Mouse (Mus musculus): ENCODE measurements around the gene Bid. TPM values are rescaled to one million over a fixed set of nuclear protein-coding genes. Genes with fewer than 3 reads are reported as not detected.
"Not testable (repeated sequence)": the region's sequence is repeated elsewhere in the genome, so short reads cannot be mapped to it uniquely, and the experiment has no call there.

Gene Bid
- polyA plus RNA-seq, 1 experiment from 2014 or later: 8.4 TPM

DNA sequence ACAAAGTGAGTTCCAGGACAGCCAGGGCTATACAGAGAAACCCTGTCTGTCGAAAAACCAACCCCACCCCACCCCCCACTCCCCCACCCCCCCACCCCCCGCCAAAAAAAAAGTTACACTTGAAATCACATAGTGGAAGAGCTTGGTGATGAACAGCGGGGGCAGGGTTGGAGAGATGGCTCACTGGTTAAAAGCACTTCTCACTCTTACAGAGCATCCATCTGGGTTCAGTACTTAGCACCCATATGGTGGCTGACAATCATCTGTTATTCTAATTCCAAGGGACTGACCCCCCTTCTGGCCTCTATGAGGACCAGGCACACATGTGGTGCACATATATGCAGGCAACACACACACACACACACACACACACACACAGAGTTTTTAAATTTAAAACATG lies 1.3 kb upstream of the Bid start:
- H3K36me3 ChIP-seq (ENCODE audit: insufficient read depth, low read length): no peaks in the 10 kb centered on the region
- H3K27me3 ChIP-seq (replicated peaks; ENCODE audit: insufficient read depth, low read length): no peaks in the 10 kb centered on the region
- H3K4me1 ChIP-seq (ENCODE audit: insufficient read depth, low read depth, low read length): peaks cover 8% of the 10 kb centered on the region; the same call in 1 of the 2 replicates
- H3K4me3 ChIP-seq (ENCODE audit: low read depth, low read length): no peak overlapping the region
- no peak overlapping the region for H3K4me2 ChIP-seq (replicated peaks; ENCODE audit: low read depth, low read length)
- no peak for TF ChIP-seq EP300 (IDR thresholded peaks at IDR 0.05)
- no peak for TF ChIP-seq CTCF (IDR thresholded peaks at IDR 0.05)
- no peak overlapping the region for H3K9ac ChIP-seq (replicated peaks; ENCODE audit: low read depth)
- no peak overlapping the region for H3K27ac ChIP-seq (ENCODE audit: low read length)
- H3K9me3 ChIP-seq (ENCODE audit: low read length): no peaks in the 10 kb centered on the region
- ATAC-seq: no peak
- DNase-seq (ENCODE audit: low spot score): no peak
- 83% methylated on average over 2 of the region's 3 CpGs for whole genome bisulfite sequencing

DNA sequence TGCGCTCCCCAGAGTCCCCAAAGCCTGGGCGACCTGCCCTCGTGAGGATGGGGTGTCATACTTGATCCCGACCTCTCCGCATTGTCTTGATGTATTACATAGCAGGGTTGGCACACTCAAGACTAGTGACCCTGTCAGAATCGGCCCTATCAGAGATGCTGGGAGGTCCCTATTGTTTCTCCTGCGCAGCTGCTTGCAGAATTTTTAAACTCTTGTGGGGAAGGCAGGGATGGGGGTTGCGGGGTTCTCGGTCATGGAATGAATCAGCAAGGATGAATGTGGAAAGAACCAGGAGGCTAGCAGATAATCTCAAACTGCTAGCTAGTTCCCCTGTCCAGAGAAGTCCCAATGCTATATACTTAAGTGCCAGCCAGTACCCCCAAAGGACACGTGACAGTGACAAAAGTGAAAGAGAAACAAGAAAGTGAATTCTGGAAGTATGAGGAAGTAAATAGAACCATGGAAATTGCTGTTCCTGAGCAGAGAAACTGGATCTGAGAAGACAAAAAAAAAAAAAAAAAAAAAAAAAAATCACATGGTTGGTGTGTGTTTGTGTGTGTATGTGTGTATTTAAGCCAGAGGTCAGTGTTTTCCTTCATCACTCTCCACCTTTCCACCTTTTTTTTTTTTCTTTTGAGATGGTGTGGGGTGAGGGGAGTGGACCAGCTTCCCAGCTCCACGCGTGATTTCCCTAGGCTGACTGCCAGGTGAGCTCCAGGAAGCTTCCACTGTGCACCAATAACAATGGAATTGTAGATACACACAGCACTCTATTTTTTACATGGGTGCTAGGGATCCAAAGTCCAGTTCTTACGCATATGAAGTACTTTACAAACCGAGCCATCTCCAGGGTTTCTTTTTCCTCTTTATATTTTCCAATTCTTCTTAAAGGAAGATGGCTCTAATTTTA lies 574 bp upstream of the Bid start:
- H3K9ac ChIP-seq (replicated peaks; ENCODE audit: low read depth): 0 out of 2 replicates have a peak overlapping the region, but pooled peaks have one; percentile 32
- not testable (repeated sequence) for H3K9me3 ChIP-seq (ENCODE audit: low read length); H3K36me3 ChIP-seq (ENCODE audit: insufficient read depth, low read length); H3K27ac ChIP-seq (ENCODE audit: low read length); H3K27me3 ChIP-seq (replicated peaks; ENCODE audit: insufficient read depth, low read length); H3K4me1 ChIP-seq (ENCODE audit: insufficient read depth, low read depth, low read length)
- peak overlapping the region; percentile 55 for H3K4me3 ChIP-seq (ENCODE audit: low read depth, low read length)
- WGBS: 20% methylated on average over 10 of the region's 14 CpGs
- peak; percentile 46 for DNase-seq (ENCODE audit: low spot score)
- peak overlapping the region; percentile 96 for H3K4me2 ChIP-seq (replicated peaks; ENCODE audit: low read depth, low read length)
- ATAC-seq: peak; percentile 50

DNA sequence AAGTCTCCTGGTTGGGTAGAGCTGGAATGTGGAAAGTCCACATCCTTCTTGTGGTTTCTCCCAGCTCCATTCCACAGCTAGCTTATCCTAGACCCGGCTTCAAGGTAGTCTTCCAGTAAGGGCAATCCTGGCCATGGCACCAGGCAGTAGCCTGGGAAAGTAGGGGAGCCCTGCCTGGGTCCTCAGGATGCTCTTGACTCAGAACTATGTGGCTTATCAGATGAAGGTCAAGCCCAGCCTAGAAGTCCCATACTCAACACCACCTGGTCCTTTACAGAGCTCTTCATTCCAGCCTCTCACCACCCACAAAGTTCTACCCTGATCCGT lies 1.0 kb downstream of the Bid start:
- ATAC-seq: peak; percentile 58
- Histone ChIP-seq H3K9ac (replicated peaks; ENCODE audit: low read depth) (no peak overlapping the region), H3K36me3 (ENCODE audit: insufficient read depth, low read length) (no peaks in the 10 kb centered on the region), H3K4me1 (ENCODE audit: insufficient read depth, low read depth, low read length) (peaks cover 8% of the 10 kb centered on the region; the same call in 1 of the 2 replicates), H3K9me3 (ENCODE audit: low read length) (no peaks in the 10 kb centered on the region), H3K27ac (ENCODE audit: low read length) (0 out of 2 replicates have a peak overlapping the region, but pooled peaks have one; percentile 10), H3K27me3 (replicated peaks; ENCODE audit: insufficient read depth, low read length) (no peaks in the 10 kb centered on the region), H3K4me2 (replicated peaks; ENCODE audit: low read depth, low read length) (peak overlapping the region; percentile 96), H3K4me3 (ENCODE audit: low read depth, low read length) (no peak overlapping the region)
- peak; percentile 70 for DNase-seq (ENCODE audit: low spot score)
- 43% methylated on average over 2 of the region's 2 CpGs for WGBS
- TF ChIP-seq EP300 (IDR thresholded peaks at IDR 0.05) (no peak), CTCF (IDR thresholded peaks at IDR 0.05) (no peak)

DNA sequence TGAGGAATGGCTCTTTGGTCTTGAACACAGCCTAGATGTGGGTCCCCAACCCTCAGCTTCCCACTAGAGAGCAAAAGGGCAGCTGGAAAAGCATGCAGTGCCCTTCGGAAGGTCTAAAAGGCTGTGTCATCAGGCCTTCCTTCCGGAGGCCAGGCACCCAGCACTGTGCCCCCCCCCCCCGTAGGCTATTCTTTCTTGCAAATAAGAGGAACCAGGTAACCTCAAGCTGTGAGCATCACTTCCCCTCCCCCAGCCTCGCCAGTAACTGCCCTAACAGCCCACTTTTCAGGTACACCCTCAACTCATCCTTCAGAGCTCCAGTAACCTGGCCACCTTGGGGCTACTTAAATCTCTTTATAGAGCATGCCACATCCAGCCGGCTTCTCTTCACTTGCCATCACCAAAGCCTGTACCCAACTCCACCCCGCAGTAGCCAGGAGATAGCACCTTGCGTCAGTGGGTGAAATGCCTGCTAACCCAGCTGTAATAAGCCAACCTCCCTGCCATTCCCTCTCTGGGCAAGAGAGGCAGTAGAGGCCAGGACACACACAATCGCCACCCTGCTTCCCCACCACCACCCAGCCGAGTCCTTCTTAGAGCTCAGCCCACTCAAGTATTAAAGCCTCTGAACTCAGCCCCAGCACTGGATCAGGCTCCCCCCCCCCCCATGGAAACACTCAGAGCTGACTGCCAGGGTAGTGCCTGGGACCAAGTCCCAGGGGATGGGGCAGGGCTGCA lies 1.6 kb downstream of the Bid start:
- no peaks in the 10 kb centered on the region for H3K27me3 ChIP-seq (replicated peaks; ENCODE audit: insufficient read depth, low read length)
- 0 out of 2 replicates have a peak overlapping the region, but pooled peaks have one; percentile 10 for H3K27ac ChIP-seq (ENCODE audit: low read length)
- H3K4me2 ChIP-seq (replicated peaks; ENCODE audit: low read depth, low read length): peak overlapping the region; percentile 96; the same call in 1 of the 2 replicates
- no peak for ATAC-seq
- peaks cover 8% of the 10 kb centered on the region; the same call in 1 of the 2 replicates for H3K4me1 ChIP-seq (ENCODE audit: insufficient read depth, low read depth, low read length)
- WGBS: 49% methylated on average over 9 of the region's 9 CpGs
- no peak for TF ChIP-seq EP300 (IDR thresholded peaks at IDR 0.05)
- peak; percentile 66 for TF ChIP-seq CTCF (IDR thresholded peaks at IDR 0.05)
- H3K9me3 ChIP-seq (ENCODE audit: low read length): no peaks in the 10 kb centered on the region
- no peaks in the 10 kb centered on the region for H3K36me3 ChIP-seq (ENCODE audit: insufficient read depth, low read length)
- no peak overlapping the region for H3K4me3 ChIP-seq (ENCODE audit: low read depth, low read length)
- no peak overlapping the region for H3K9ac ChIP-seq (replicated peaks; ENCODE audit: low read depth)
- peak; percentile 72 for DNase-seq (ENCODE audit: low spot score)

DNA sequence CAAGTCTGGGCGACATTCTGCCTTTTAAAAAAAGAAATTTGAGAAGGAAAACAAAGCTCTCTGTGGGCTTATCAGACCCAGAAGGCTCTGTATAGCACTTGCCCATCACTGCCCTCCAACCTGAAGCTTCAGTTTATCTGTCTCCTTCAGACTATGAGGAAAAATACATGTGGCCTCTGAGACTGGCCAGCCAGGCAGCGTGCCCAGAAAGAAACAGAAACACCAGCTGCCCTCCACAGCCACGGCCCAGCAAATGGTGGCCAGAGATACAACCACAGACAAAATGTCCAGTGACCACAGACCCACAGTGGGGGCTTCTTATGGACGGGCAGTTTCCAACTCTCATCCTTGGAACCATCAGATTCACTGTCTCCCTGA lies 2.1 kb downstream of the Bid start:
- TF ChIP-seq EP300 (IDR thresholded peaks at IDR 0.05): no peak
- no peak for TF ChIP-seq CTCF (IDR thresholded peaks at IDR 0.05)
- Histone ChIP-seq H3K9me3 (ENCODE audit: low read length) (no peaks in the 10 kb centered on the region), H3K4me1 (ENCODE audit: insufficient read depth, low read depth, low read length) (peaks cover 8% of the 10 kb centered on the region; the same call in 1 of the 2 replicates), H3K27ac (ENCODE audit: low read length) (no peak overlapping the region), H3K27me3 (replicated peaks; ENCODE audit: insufficient read depth, low read length) (no peaks in the 10 kb centered on the region), H3K9ac (replicated peaks; ENCODE audit: low read depth) (no peak overlapping the region), H3K36me3 (ENCODE audit: insufficient read depth, low read length) (no peaks in the 10 kb centered on the region), H3K4me2 (replicated peaks; ENCODE audit: low read depth, low read length) (no peak overlapping the region), H3K4me3 (ENCODE audit: low read depth, low read length) (no peak overlapping the region)
- WGBS: 84% methylated on average over 4 of the region's 4 CpGs
- DNase-seq (ENCODE audit: low spot score) (no peak), ATAC-seq (no peak)

DNA sequence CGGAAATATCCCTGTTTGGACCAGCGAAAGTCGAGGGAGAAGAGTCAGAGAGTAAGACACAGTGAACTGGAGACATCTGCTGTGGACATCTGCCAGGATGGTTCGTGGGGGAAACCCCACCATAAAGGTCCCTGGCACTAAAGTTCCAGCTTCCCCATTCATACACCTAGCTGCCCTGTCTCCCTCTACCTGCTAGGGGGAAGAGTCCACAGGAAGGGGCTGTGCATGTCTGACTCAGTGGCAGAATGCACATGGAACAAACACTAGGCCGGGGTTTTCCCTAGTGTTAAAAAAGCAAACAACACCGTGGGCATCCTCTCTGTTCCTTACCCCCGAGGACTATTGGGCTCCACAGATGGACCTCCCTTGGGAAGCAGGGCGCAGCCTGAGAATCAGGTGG lies 2.9 kb downstream of the Bid start:
- no peak overlapping the region for H3K27ac ChIP-seq (ENCODE audit: low read length)
- 77% methylated on average over 8 of the region's 8 CpGs for WGBS
- H3K4me2 ChIP-seq (replicated peaks; ENCODE audit: low read depth, low read length): no peak overlapping the region
- H3K36me3 ChIP-seq (ENCODE audit: insufficient read depth, low read length): no peaks in the 10 kb centered on the region
- H3K4me1 ChIP-seq (ENCODE audit: insufficient read depth, low read depth, low read length): peaks cover 8% of the 10 kb centered on the region; the same call in 1 of the 2 replicates
- no peak for DNase-seq (ENCODE audit: low spot score)
- H3K9ac ChIP-seq (replicated peaks; ENCODE audit: low read depth): no peak overlapping the region
- no peak overlapping the region for H3K4me3 ChIP-seq (ENCODE audit: low read depth, low read length)
- ATAC-seq: no peak
- no peaks in the 10 kb centered on the region for H3K27me3 ChIP-seq (replicated peaks; ENCODE audit: insufficient read depth, low read length)
- H3K9me3 ChIP-seq (ENCODE audit: low read length): no peaks in the 10 kb centered on the region
- TF ChIP-seq CTCF (IDR thresholded peaks at IDR 0.05) (no peak), EP300 (IDR thresholded peaks at IDR 0.05) (no peak)
